ENCODE assay signal across 25 mouse cellular contexts in the genomic region with DNA sequence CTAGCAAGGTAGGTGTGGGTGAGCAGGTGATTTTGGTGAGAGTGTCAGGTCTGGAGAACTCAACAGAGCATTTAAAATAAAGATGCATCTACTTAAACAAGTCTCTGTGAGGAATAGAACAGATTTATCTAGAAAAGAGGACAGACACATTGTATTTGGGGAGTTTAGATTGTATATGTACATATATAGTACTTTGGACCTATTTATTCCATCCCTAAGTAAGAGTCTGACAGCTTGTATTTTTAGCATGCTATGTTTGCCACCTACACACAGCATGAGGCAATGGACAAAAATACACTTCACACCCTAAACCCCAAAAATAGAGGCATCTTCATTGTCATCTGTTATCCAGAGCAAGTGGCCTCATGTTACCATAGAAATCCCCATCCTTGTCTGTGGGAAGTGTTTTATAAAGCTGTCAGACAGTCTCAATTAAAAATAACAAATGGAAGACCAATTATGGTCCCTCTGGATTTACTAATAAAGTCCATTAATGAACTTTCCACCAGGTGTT.
A peak's percentile ranks its signal among the peaks of the same experiment; 100 is the strongest.
DNase-seq lines count a peak whose midpoint lies in the region; ATAC-seq and TF ChIP-seq lines count a peak whose summit lies in the region.
"Had no signal": no experiment of that assay in that cellular context is flagged by ENCODE, and none has a peak within 500 bp of the region (broad histone marks: within the 10 kb centered on the region; RNA-seq: fewer than 3 reads in every experiment).

No protein-coding gene starts in this region.

- peak overlapping the region; percentile 38; the same call in 1 of the 2 replicates for H3K27ac ChIP-seq in heart, embryonic 10.5 days
- H3K27ac ChIP-seq in heart, embryonic 11.5 days (ENCODE audit: low read depth, low read length) = no peak overlapping the region
- H3K27ac ChIP-seq in midbrain, embryonic 11.5 days (ENCODE audit: low read depth, low read length) = no peak overlapping the region
- no peak overlapping the region for H3K27ac ChIP-seq in midbrain, embryonic 13.5 days
- no peak overlapping the region for H3K27ac ChIP-seq in thymus, adult 2 months (ENCODE audit: control insufficient read depth, insufficient read depth, low read length)
- H3K27ac ChIP-seq: hindbrain, embryonic 13.5 days; liver, embryonic 14.5 days; macrophage; midbrain, embryonic 15.5 days had no signal

- ATAC-seq in heart, embryonic 11.5 days (replicated peaks; ENCODE audit: insufficient number of reproducible peaks, low FRiP score, low TSS enrichment) = no peak
- ATAC-seq in midbrain, embryonic 11.5 days (ENCODE audit: low FRiP score) = no peak
- ATAC-seq in midbrain, embryonic 13.5 days = no peak
- ATAC-seq: intestine, postnatal 0 days; midbrain, embryonic 15.5 days had no signal

- H3K4me1 ChIP-seq in heart, embryonic 10.5 days = peaks cover 4% of the 10 kb centered on the region; the same call in 1 of the 2 replicates
- H3K4me1 ChIP-seq in heart, embryonic 11.5 days (ENCODE audit: control insufficient read depth, insufficient read depth, low read length) = no peaks in the 10 kb centered on the region
- H3K4me1 ChIP-seq in midbrain, embryonic 11.5 days (ENCODE audit: control insufficient read depth, insufficient read depth, low read length) = no peaks in the 10 kb centered on the region
- H3K4me1 ChIP-seq in midbrain, embryonic 13.5 days (replicated peaks) = no peaks in the 10 kb centered on the region
- no peaks in the 10 kb centered on the region for H3K4me1 ChIP-seq in thymus, adult 2 months (replicated peaks; ENCODE audit: control insufficient read depth, insufficient read depth, low read length)
- H3K4me1 ChIP-seq: hindbrain, embryonic 13.5 days; midbrain, embryonic 15.5 days had no signal

- H3K27me3 ChIP-seq in heart, embryonic 10.5 days (ENCODE audit: insufficient read depth, poor library complexity, severe bottlenecking) = no peaks in the 10 kb centered on the region
- H3K27me3 ChIP-seq in heart, embryonic 11.5 days (ENCODE audit: control insufficient read depth, insufficient read depth, low read length) = no peaks in the 10 kb centered on the region
- H3K27me3 ChIP-seq in midbrain, embryonic 11.5 days (ENCODE audit: control insufficient read depth, insufficient read depth, low read length) = no peaks in the 10 kb centered on the region
- no peaks in the 10 kb centered on the region for H3K27me3 ChIP-seq in midbrain, embryonic 13.5 days
- H3K27me3 ChIP-seq in thymus, adult 2 months (ENCODE audit: control insufficient read depth, insufficient read depth, low read length) = no peaks in the 10 kb centered on the region
- H3K27me3 ChIP-seq: hindbrain, embryonic 13.5 days; midbrain, embryonic 15.5 days had no signal

- H3K4me2 ChIP-seq in heart, embryonic 11.5 days = no peak overlapping the region
- no peak overlapping the region for H3K4me2 ChIP-seq in midbrain, embryonic 11.5 days
- no peak overlapping the region for H3K4me2 ChIP-seq in midbrain, embryonic 13.5 days (replicated peaks)
- H3K4me2 ChIP-seq: hindbrain, embryonic 13.5 days; midbrain, embryonic 15.5 days had no signal

- H3K36me3 ChIP-seq in heart, embryonic 10.5 days = no peaks in the 10 kb centered on the region
- H3K36me3 ChIP-seq in heart, embryonic 11.5 days (ENCODE audit: control insufficient read depth, insufficient read depth, low read length) = no peaks in the 10 kb centered on the region
- no peaks in the 10 kb centered on the region for H3K36me3 ChIP-seq in midbrain, embryonic 11.5 days (ENCODE audit: control insufficient read depth, insufficient read depth, low read length)
- H3K36me3 ChIP-seq in midbrain, embryonic 13.5 days = no peaks in the 10 kb centered on the region
- H3K36me3 ChIP-seq in thymus, adult 2 months (ENCODE audit: control insufficient read depth, insufficient read depth, low read length) = no peaks in the 10 kb centered on the region
- H3K36me3 ChIP-seq: hindbrain, embryonic 13.5 days; midbrain, embryonic 15.5 days had no signal

- no peak for TF ChIP-seq CTCF in thymus, adult 2 months (IDR thresholded peaks at IDR 0.05; ENCODE audit: borderline replicate concordance, control insufficient read depth, extremely low read depth, insufficient read depth, low read length, poor library complexity)

- no peak for TF ChIP-seq POLR2A in thymus, adult 2 months (IDR thresholded peaks at IDR 0.05; ENCODE audit: control insufficient read depth, extremely low read depth, insufficient read depth, low read length, poor library complexity)

- no peak overlapping the region for H3K9ac ChIP-seq in heart, embryonic 11.5 days (ENCODE audit: low read depth, low read length)
- no peak overlapping the region for H3K9ac ChIP-seq in midbrain, embryonic 11.5 days (ENCODE audit: low read length)
- no peak overlapping the region for H3K9ac ChIP-seq in midbrain, embryonic 13.5 days (replicated peaks)
- H3K9ac ChIP-seq: hindbrain, embryonic 13.5 days; liver, embryonic 14.5 days; midbrain, embryonic 15.5 days had no signal

- no peak for DNase-seq in heart, embryonic 10.5 days (ENCODE audit: low spot score)
- DNase-seq in layer of hippocampus, adult 9-11 months = peak; percentile 70
- no peak for DNase-seq in layer of hippocampus, adult 9-10 months (ENCODE audit: low spot score)
- DNase-seq in midbrain, embryonic 11.5 days (ENCODE audit: low spot score, missing footprints) = peak; percentile 26
- peak; percentile 91 for DNase-seq in telencephalon, adult 2 months (ENCODE audit: low read depth, low spot score)
- no peak for DNase-seq in thymus, adult 2 months
- DNase-seq: adrenal gland, postnatal 25 days; B cell, adult 2 months; cerebellum, adult 18-20 months; cerebellum, postnatal 10 days; heart, postnatal 4 days; kidney, adult 9 months; kidney, postnatal 10 days; liver; lung, adult 2 months; lung, postnatal 10 days; thymus, postnatal 14 days had no signal

- H3K9me3 ChIP-seq in heart, embryonic 10.5 days = no peaks in the 10 kb centered on the region
- H3K9me3 ChIP-seq in heart, embryonic 11.5 days (replicated peaks; ENCODE audit: control insufficient read depth, low read length) = no peaks in the 10 kb centered on the region
- H3K9me3 ChIP-seq in midbrain, embryonic 11.5 days (ENCODE audit: control insufficient read depth, low read length) = no peaks in the 10 kb centered on the region
- H3K9me3 ChIP-seq in midbrain, embryonic 13.5 days = no peaks in the 10 kb centered on the region
- H3K9me3 ChIP-seq: hindbrain, embryonic 13.5 days; midbrain, embryonic 15.5 days had no signal

- no peak overlapping the region for H3K4me3 ChIP-seq in heart, embryonic 10.5 days
- no peak overlapping the region for H3K4me3 ChIP-seq in heart, embryonic 11.5 days (ENCODE audit: low read depth, low read length)
- H3K4me3 ChIP-seq in midbrain, embryonic 11.5 days (ENCODE audit: low read depth, low read length) = no peak overlapping the region
- H3K4me3 ChIP-seq in midbrain, embryonic 13.5 days (replicated peaks) = no peak overlapping the region
- no peak overlapping the region for H3K4me3 ChIP-seq in thymus, adult 2 months (ENCODE audit: control insufficient read depth, insufficient read depth, low read length)
- H3K4me3 ChIP-seq: erythroblast, embryonic 14.5 days; hindbrain, embryonic 13.5 days; midbrain, embryonic 15.5 days had no signal

Comparison
In these comparisons a context has a peak if more than half of its experiments do, and no peak if none do; other contexts are left out.
1. DNase-seq: peak in layer of hippocampus, adult 9-11 months (single experiment), midbrain, embryonic 11.5 days (single experiment) and telencephalon, adult 2 months (single experiment); none in heart, embryonic 10.5 days (single experiment), layer of hippocampus, adult 9-10 months (single experiment) and thymus, adult 2 months (single experiment).